Mouse (Mus musculus) megakaryocyte, embryonic 14.5 days (primary cell): ENCODE results near the gene Gm21915.

Experiments used
- FLI1 ChIP-seq: IDR thresholded peaks from 2 replicates; pipeline ENCODE4 v1.6.1; 2012; ENCODE audit warnings: low read length, inconsistent platforms, mixed read lengths
- GATA1 ChIP-seq: IDR thresholded peaks from 3 replicates; pipeline ENCODE4 v1.6.1; 2012; ENCODE audit warnings: mixed read lengths, low read length, inconsistent platforms, borderline replicate concordance

DNA sequence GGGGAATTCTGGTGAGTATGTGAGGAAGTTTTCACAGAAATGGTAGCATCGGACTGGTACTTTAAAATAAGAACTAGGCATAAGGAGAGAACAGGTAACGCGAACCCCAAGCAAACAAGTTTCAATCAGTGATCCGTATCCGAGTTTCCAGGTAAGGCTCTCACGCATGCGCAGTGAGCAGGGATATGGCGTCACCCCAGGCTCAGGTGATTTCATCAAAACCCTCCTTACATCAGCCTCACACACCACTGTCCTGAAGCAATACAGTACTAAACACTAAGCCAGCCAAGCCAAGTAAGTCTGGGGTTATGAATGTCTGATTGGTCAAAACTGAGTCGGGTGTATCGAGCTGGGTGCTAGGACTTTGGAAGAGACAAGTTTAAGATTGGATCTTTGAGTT, 38.9 kb upstream of the Gm21915 start:
- TF ChIP-seq GATA1 (no peak), FLI1 (no peak)
